Mouse (Mus musculus) E14TG2a.4 (cell line): ENCODE data around the gene Mrpl35.

Experiments
- CTCF ChIP-seq: conservative IDR thresholded peaks from 2 replicates; pipeline ENCODE4 v1.5.1; 2014; ENCODE audit warnings: low read length
- POU5F1 ChIP-seq: IDR thresholded peaks from 2 replicates; pipeline ENCODE4 v1.6.1; 2014; ENCODE audit warnings: low read length, borderline replicate concordance

GRCm38 (mm10) chr6:71778016-71778415, 48.8 kb downstream of the Mrpl35 start:
- TF ChIP-seq CTCF, result no peak
- TF ChIP-seq POU5F1, result no peak
